Mouse (Mus musculus): ENCODE results near the gene Tm7sf3. TPM values are rescaled to one million over a fixed set of nuclear protein-coding genes. Genes with fewer than 3 reads are reported as not detected.
A peak's percentile ranks its signal among the peaks of the same experiment; 100 is the strongest.

Tm7sf3 gene
- polyA plus RNA-seq, 1 experiment, result 9.6 TPM

GRCm38 (mm10) chr6:146634759-146635606 lies 7.6 kb downstream of the Tm7sf3 start:
- peaks cover 4% of the 10 kb centered on the region; the same call in 1 of the 2 replicates for H3K4me1 ChIP-seq (ENCODE audit: control insufficient read depth, insufficient read depth, insufficient read length, low read length)
- no peak overlapping the region for H3K27ac ChIP-seq (replicated peaks; ENCODE audit: low read depth, low read length)
- H3K4me3 ChIP-seq (ENCODE audit: insufficient read depth, low read depth, low read length), result peak overlapping the region; percentile 87

GRCm38 (mm10) chr6:146634015-146634722 lies 8.5 kb downstream of the Tm7sf3 start:
- Histone ChIP-seq H3K27ac (replicated peaks; ENCODE audit: low read depth, low read length) (no peak overlapping the region; the same call in 1 of the 2 replicates), H3K4me3 (ENCODE audit: insufficient read depth, low read depth, low read length) (peak overlapping the region; percentile 87), H3K4me1 (ENCODE audit: control insufficient read depth, insufficient read depth, insufficient read length, low read length) (peaks cover 4% of the 10 kb centered on the region; the same call in 1 of the 2 replicates)

GRCm38 (mm10) chr6:146633629-146634014 lies 9.0 kb downstream of the Tm7sf3 start:
- Histone ChIP-seq H3K4me1 (ENCODE audit: control insufficient read depth, insufficient read depth, insufficient read length, low read length) (peaks cover 4% of the 10 kb centered on the region; the same call in 1 of the 2 replicates), H3K4me3 (ENCODE audit: insufficient read depth, low read depth, low read length) (peak overlapping the region; percentile 87), H3K27ac (replicated peaks; ENCODE audit: low read depth, low read length) (no peak overlapping the region; the same call in 1 of the 2 replicates)

GRCm38 (mm10) chr6:146633097-146633496 lies 9.5 kb downstream of the Tm7sf3 start:
- H3K27ac ChIP-seq (replicated peaks; ENCODE audit: low read depth, low read length), result no peak overlapping the region
- H3K4me3 ChIP-seq (ENCODE audit: insufficient read depth, low read depth, low read length), result 0 out of 2 replicates have a peak overlapping the region, but pooled peaks have one; percentile 87
- H3K4me1 ChIP-seq (ENCODE audit: control insufficient read depth, insufficient read depth, insufficient read length, low read length), result peaks cover 4% of the 10 kb centered on the region; the same call in 1 of the 2 replicates

GRCm38 (mm10) chr6:146632403-146632802 lies 10.2 kb downstream of the Tm7sf3 start:
- H3K27ac ChIP-seq (replicated peaks; ENCODE audit: low read depth, low read length), result no peak overlapping the region
- H3K4me3 ChIP-seq (ENCODE audit: insufficient read depth, low read depth, low read length), result no peak overlapping the region
- peaks cover 4% of the 10 kb centered on the region; the same call in 1 of the 2 replicates for H3K4me1 ChIP-seq (ENCODE audit: control insufficient read depth, insufficient read depth, insufficient read length, low read length)

GRCm38 (mm10) chr6:146631847-146632246 lies 10.8 kb downstream of the Tm7sf3 start:
- Histone ChIP-seq H3K4me1 (ENCODE audit: control insufficient read depth, insufficient read depth, insufficient read length, low read length) (peaks cover 4% of the 10 kb centered on the region; the same call in 1 of the 2 replicates), H3K4me3 (ENCODE audit: insufficient read depth, low read depth, low read length) (no peak overlapping the region), H3K27ac (replicated peaks; ENCODE audit: low read depth, low read length) (no peak overlapping the region)

- H3K4me3 ChIP-seq (ENCODE audit: insufficient read depth, low read depth, low read length), result no peak overlapping the region
- H3K4me1 ChIP-seq (ENCODE audit: control insufficient read depth, insufficient read depth, insufficient read length, low read length), result peaks cover 4% of the 10 kb centered on the region; the same call in 1 of the 2 replicates
- no peak overlapping the region for H3K27ac ChIP-seq (replicated peaks; ENCODE audit: low read depth, low read length)
These were observed 11.7 kb downstream of the Tm7sf3 start for GRCm38 (mm10) chr6:146630961-146631360.

GRCm38 (mm10) chr6:146629781-146630756 lies 12.6 kb downstream of the Tm7sf3 start:
- H3K4me1 ChIP-seq (ENCODE audit: control insufficient read depth, insufficient read depth, insufficient read length, low read length), result peaks cover 4% of the 10 kb centered on the region; the same call in 1 of the 2 replicates
- H3K4me3 ChIP-seq (ENCODE audit: insufficient read depth, low read depth, low read length), result no peak overlapping the region
- no peak overlapping the region for H3K27ac ChIP-seq (replicated peaks; ENCODE audit: low read depth, low read length)

GRCm38 (mm10) chr6:146628123-146628522 lies 14.5 kb downstream of the Tm7sf3 start:
- no peak overlapping the region for H3K4me3 ChIP-seq (ENCODE audit: insufficient read depth, low read depth, low read length)
- H3K4me1 ChIP-seq (ENCODE audit: control insufficient read depth, insufficient read depth, insufficient read length, low read length), result peaks cover 2% of the 10 kb centered on the region; the same call in 1 of the 2 replicates
- no peak overlapping the region for H3K27ac ChIP-seq (replicated peaks; ENCODE audit: low read depth, low read length)

- Histone ChIP-seq H3K27ac (replicated peaks; ENCODE audit: low read depth, low read length) (no peak overlapping the region), H3K4me1 (ENCODE audit: control insufficient read depth, insufficient read depth, insufficient read length, low read length) (no peaks in the 10 kb centered on the region), H3K4me3 (ENCODE audit: insufficient read depth, low read depth, low read length) (no peak overlapping the region)
These were observed 26.0 kb downstream of the Tm7sf3 start for GRCm38 (mm10) chr6:146616670-146617069.

GRCm38 (mm10) chr6:146615891-146616290 lies 26.7 kb downstream of the Tm7sf3 start:
- Histone ChIP-seq H3K4me1 (ENCODE audit: control insufficient read depth, insufficient read depth, insufficient read length, low read length) (no peaks in the 10 kb centered on the region), H3K4me3 (ENCODE audit: insufficient read depth, low read depth, low read length) (no peak overlapping the region), H3K27ac (replicated peaks; ENCODE audit: low read depth, low read length) (no peak overlapping the region)

- H3K27ac ChIP-seq (replicated peaks; ENCODE audit: low read depth, low read length), result no peak overlapping the region
- H3K4me3 ChIP-seq (ENCODE audit: insufficient read depth, low read depth, low read length), result no peak overlapping the region
- no peaks in the 10 kb centered on the region for H3K4me1 ChIP-seq (ENCODE audit: control insufficient read depth, insufficient read depth, insufficient read length, low read length)
These were observed 28.1 kb downstream of the Tm7sf3 start for GRCm38 (mm10) chr6:146614541-146614940.

GRCm38 (mm10) chr6:146613907-146614306 lies 28.7 kb downstream of the Tm7sf3 start:
- Histone ChIP-seq H3K4me1 (ENCODE audit: control insufficient read depth, insufficient read depth, insufficient read length, low read length) (no peaks in the 10 kb centered on the region), H3K27ac (replicated peaks; ENCODE audit: low read depth, low read length) (no peak overlapping the region), H3K4me3 (ENCODE audit: insufficient read depth, low read depth, low read length) (no peak overlapping the region)

- Histone ChIP-seq H3K4me3 (ENCODE audit: insufficient read depth, low read depth, low read length) (no peak overlapping the region), H3K4me1 (ENCODE audit: control insufficient read depth, insufficient read depth, insufficient read length, low read length) (no peaks in the 10 kb centered on the region), H3K27ac (replicated peaks; ENCODE audit: low read depth, low read length) (no peak overlapping the region)
These were observed 29.9 kb downstream of the Tm7sf3 start for GRCm38 (mm10) chr6:146612736-146613135.
